Mouse (Mus musculus): Measurements from ENCODE around the gene Ciao2a.

Gene Ciao2a

GRCm38 (mm10) chr9:66120106-66120505 lies 6.3 kb upstream of the Ciao2a start:
- DNase-seq (ENCODE audit: low spot score) = no peak

- no peak for DNase-seq (ENCODE audit: low spot score)
Measured at GRCm38 (mm10) chr9:66120945-66121344, 5.5 kb upstream of the Ciao2a start.

- DNase-seq (ENCODE audit: low spot score) = no peak
Measured at GRCm38 (mm10) chr9:66121421-66121820, 5.0 kb upstream of the Ciao2a start.

- DNase-seq (ENCODE audit: low spot score) = no peak
Measured at GRCm38 (mm10) chr9:66123648-66124047, 2.8 kb upstream of the Ciao2a start.

GRCm38 (mm10) chr9:66124111-66124531 lies 2.3 kb upstream of the Ciao2a start:
- peak; percentile 32 for DNase-seq (ENCODE audit: low spot score)

GRCm38 (mm10) chr9:66124681-66125542 lies 1.5 kb upstream of the Ciao2a start:
- peak; percentile 99 for DNase-seq (ENCODE audit: low spot score)

- no peak for DNase-seq (ENCODE audit: low spot score)
Measured at GRCm38 (mm10) chr9:66125543-66126455, 612 bp upstream of the Ciao2a start.

- no peak for DNase-seq (ENCODE audit: low spot score)
Measured at GRCm38 (mm10) chr9:66127193-66127546, 759 bp downstream of the Ciao2a start.

- DNase-seq (ENCODE audit: low spot score) = no peak
Measured at GRCm38 (mm10) chr9:66127884-66128283, 1.5 kb downstream of the Ciao2a start.

- DNase-seq (ENCODE audit: low spot score) = no peak
Measured at GRCm38 (mm10) chr9:66131466-66131865, 5.1 kb downstream of the Ciao2a start.

GRCm38 (mm10) chr9:66135967-66136366 lies 9.6 kb downstream of the Ciao2a start:
- DNase-seq (ENCODE audit: low spot score) = peak; percentile 63

- no peak for DNase-seq (ENCODE audit: low spot score)
Measured at GRCm38 (mm10) chr9:66138193-66138592, 11.8 kb downstream of the Ciao2a start.

- DNase-seq (ENCODE audit: low spot score) = no peak
Measured at GRCm38 (mm10) chr9:66142265-66142664, 15.9 kb downstream of the Ciao2a start.

- DNase-seq (ENCODE audit: low spot score) = peak; percentile 94
Measured at GRCm38 (mm10) chr9:66144248-66144647, 17.8 kb downstream of the Ciao2a start.

- no peak for DNase-seq (ENCODE audit: low spot score)
Measured at GRCm38 (mm10) chr9:66146141-66146540, 19.7 kb downstream of the Ciao2a start.

GRCm38 (mm10) chr9:66152011-66152410 lies 25.6 kb downstream of the Ciao2a start:
- no peak for DNase-seq (ENCODE audit: low spot score)

- DNase-seq (ENCODE audit: low spot score) = no peak
Measured at GRCm38 (mm10) chr9:66153594-66153993, 27.2 kb downstream of the Ciao2a start.

- no peak for DNase-seq (ENCODE audit: low spot score)
Measured at GRCm38 (mm10) chr9:66154013-66154412, 27.6 kb downstream of the Ciao2a start.

GRCm38 (mm10) chr9:66155534-66155933 lies 29.1 kb downstream of the Ciao2a start:
- no peak for DNase-seq (ENCODE audit: low spot score)

- peak; percentile 83 for DNase-seq (ENCODE audit: low spot score)
Measured at GRCm38 (mm10) chr9:66157958-66158830, 31.8 kb downstream of the Ciao2a start, which contains the start of gene Dapk2. TSS of gene Dapk2 (plus strand) at chr9:66158223.

GRCm38 (mm10) chr9:66158885-66159430 lies 32.5 kb downstream of the Ciao2a start:
- DNase-seq (ENCODE audit: low spot score) = no peak
